Mouse (Mus musculus): ENCODE measurements around the gene Abhd14b. TPM values are rescaled to one million over a fixed set of nuclear protein-coding genes. Genes with fewer than 3 reads are reported as not detected.

Gene Abhd14b
- total RNA-seq (2015) (7.7 and 8.2 TPM in 2 replicates), total RNA-seq (2017) (2.9 and 3.2 TPM in 2 replicates)

DNA sequence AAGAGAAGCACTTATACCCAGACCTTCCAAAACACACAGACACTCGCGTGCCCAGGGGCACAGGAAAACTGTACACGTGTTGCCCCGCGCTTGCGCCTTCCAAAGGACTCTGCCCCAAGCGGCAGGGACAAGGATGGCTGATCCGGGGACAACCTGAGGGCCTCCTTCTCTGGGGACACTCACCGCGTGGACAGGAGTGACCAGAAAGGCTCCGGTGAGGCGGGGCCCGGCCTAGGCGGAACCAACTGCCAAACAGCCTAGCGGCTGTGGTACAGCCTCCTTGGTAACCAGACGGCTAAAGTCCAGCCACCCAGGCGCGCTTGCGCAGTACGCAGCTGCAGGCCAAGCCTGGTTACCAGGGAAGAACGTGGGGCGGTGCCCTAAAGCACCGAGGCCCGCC lies at the start of gene Abhd14b, which contains the start of gene Abhd14a:
Gene Abhd14b (plus strand): TSS at position 112 of the 400 bp plus-strand sequence.
Gene Abhd14a (minus strand): TSS at position 331 of the 400 bp plus-strand sequence.
- ATAC-seq (ENCODE audit: poor library complexity, severe bottlenecking), result peak; percentile 84

DNA sequence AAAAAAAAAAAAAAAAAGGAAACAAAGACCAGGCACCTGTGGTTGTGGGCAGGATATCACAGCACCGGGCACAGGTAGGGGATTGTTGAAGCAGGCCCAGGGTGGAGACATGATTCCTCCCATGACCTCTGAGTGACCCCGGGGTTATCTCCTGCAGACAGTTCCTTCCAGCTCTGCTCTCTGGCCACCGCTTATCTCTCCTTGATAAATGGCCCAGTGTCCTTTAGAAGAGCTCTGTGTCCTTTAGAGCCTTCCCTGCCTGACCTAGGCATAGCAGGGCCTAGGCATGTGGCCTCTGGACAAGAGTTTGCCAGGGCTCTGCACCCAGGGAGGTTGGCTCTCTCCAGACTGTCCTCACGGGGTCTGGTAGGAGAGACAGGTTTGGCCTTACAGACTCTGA lies 49.5 kb upstream of the Abhd14b start:
- ATAC-seq (ENCODE audit: poor library complexity, severe bottlenecking), result no peak

DNA sequence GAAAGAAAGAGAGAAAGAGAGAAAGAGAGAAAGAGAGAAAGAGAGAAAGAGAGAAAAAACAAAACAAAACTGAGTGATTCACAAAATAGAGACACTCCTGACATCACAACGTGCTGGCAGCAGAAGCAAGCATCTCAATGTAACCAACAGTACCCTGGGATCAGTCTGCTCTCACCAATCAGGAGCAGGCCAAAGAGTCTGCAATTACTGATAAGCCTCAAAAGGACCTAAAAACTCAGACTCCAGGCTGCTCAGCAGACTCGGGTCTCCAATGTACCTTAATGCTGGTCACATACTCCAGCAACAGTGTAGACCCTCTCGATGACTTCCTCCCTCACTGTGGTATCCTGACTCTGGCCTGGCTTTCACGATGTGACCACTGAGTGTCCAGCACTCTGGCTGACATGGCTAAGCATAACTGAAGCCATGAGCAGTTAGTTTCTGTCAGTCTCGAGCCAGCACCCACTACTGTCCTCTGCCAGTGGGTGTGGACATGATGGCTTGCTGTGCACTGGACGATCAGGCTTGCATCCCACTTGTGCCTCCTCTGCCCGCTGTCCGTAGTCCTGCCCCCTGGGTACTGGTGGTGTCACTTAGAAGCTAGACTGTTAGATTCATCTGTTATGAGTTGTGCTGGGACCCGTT lies 48.5 kb upstream of the Abhd14b start:
- ATAC-seq (ENCODE audit: poor library complexity, severe bottlenecking), result no peak

DNA sequence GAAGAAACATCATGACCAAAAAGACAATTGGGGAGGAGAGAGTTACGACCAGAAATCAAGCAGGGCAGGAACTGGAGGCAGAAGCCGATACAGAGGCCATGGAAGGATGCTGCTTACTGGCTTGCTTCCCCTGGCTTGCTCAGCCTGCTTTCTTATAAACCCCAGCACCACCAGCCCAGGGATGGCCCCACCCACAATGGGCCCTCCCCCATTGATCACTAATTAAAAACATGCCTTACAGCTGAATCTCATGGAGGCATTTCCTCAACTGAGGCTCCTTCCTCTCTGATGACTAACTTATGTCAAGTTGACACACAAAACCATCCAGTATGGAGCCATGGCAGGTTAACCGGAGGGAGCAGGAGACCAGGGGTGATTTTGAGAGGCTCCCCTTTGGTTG lies 47.5 kb upstream of the Abhd14b start:
- no peak for ATAC-seq (ENCODE audit: poor library complexity, severe bottlenecking)

DNA sequence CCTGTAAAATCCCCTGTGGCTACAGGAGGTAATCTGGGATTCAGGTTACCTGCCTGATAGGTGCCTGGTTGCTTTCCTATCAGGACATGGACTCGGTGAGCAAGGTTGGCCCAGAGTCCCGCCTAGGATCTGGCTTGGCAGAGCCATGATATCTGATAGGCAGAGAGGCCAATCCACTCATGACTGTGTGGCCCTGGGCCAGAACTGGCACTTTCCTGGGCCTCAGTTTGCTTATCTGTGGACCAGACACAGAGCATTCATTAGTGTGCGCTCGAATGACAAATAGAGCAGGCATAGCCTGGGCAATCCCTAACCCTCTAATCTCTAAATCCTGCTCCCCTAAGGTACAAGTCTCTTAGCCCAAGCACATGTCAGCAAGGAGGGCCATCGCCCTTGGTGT lies 45.1 kb upstream of the Abhd14b start:
- ATAC-seq (ENCODE audit: poor library complexity, severe bottlenecking), result no peak

DNA sequence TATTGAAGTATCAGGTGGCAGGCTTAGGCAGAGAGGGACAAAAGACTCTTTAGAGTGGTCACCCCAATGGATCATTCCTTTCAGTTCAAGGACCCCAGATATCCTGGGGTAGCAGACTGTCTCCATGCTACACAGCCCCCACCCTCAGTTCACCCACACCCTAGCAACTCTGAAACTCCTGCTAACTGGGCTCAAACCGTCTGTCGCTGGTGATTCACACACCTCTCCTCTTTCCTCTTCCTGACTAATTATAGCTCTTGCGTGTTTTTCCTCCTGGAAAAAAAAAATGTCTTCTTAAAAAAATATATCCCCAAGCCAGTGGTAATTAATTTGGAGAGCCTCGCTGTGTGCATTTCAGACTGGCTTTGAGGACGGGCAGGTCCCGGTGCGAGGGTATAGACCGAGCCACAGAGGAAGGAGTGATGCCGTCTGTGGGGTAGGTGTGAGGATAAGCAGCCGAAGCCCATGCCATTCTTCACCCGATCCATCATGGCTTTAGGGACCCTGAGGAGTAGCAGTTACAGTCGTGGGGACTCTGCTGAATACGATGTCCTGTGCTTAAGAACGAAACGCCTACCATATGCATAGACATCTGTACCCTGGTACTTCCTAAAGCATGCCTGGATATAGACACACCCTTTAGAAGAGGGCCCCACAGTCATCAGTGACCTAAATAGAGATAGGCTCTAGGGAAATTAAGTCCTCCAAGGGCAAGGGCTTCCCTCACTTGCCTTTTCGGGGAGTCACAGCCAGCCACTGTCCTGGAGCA lies 44.5 kb upstream of the Abhd14b start:
- ATAC-seq (ENCODE audit: poor library complexity, severe bottlenecking), result no peak

DNA sequence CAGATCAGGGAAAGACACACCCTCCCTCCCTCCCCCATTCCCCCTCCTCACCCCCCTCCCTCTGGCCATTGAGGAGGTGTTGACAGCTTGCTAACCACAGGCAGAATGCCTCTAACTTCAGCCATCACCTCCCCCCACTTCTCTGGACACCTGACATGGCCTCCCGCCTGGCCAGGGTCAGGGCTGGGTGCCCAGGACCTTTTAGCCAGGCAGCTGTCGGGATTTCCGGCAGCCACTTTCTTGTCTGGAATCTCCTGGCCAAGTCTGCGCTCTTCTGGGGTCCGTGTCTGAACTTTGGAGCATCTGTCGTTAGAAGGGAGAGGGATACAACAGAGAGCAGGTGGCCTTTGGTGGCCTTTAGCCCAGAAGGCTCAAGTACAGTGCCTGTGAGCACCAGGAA lies 42.0 kb upstream of the Abhd14b start:
- ATAC-seq (ENCODE audit: poor library complexity, severe bottlenecking), result no peak

DNA sequence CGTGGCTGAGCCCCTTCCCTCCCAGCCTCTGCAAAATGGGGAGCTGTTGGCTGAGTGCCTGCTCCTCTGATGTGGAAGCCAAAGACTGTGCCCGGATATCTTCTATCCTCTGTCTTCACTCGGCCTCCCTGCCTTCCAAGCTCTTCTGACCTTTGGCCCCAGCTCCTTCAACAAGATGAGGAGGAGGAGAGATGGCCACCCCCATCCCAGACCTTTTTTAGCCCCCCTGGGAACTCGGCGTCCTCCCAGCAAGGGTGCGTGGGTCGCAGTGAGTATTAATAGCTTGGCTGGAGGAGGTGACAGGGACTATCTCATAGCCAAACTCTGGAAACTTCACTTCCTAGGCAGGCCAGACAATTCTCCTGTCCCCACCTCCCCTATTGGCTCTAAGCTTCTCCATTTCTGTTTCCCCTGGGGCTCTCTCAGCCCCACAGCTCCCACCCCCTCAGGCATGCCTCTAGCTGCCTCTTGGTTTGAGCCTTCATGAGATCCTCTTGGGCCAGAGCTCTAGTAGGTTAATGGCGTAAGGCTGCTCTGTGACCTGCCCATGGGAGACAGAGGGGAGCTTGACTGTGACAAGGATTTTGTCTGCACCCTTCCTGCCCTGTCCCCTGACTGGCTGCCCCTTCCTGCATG lies 40.7 kb upstream of the Abhd14b start:
- no peak for ATAC-seq (ENCODE audit: poor library complexity, severe bottlenecking)

DNA sequence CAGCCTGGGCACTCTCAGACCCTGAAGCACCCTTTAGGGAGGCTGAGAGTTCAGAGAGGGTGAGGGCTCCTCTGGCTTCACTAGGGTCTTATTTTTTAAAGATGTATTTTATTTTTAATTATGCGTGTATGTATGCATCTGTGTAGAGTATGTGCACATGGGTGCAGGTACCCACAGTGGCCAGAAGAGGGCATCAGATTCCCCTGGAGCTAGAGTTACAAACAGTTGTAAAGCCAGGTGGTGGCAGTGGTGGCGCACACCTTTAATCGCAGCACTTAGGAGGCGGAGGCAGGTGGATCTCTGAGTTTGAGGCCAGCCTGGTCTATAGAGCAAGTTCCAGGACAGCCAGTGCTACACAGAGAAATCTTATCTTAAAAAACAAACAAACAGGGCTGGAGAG lies 38.2 kb upstream of the Abhd14b start:
- no peak for ATAC-seq (ENCODE audit: poor library complexity, severe bottlenecking)

DNA sequence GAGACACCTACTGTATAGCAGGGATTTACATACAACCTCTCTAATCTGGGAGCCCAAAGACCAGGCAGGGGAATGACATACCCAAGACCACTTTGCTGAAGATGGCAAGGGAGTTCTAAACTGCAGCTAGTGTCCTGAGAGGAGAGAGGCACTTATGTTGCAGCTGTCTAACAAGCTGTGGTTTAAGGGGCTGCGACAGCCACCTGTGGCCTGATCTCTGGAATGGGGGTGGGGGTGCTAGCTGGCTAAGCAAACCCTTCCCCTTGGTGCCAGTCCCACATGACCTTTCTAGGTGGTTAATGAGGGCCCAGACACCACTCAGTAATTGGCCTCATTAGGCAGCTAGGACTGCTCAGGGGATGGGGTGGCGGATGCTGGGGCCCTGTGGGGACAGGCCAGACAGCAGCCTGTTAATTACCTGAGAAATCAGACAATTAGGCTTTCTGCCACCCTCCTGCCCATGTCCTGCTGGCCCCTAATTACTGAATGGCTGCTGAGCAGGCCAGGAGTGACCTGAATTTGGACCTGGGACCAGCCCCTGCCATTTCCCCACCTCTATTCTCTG lies 37.1 kb upstream of the Abhd14b start:
- no peak for ATAC-seq (ENCODE audit: poor library complexity, severe bottlenecking)

DNA sequence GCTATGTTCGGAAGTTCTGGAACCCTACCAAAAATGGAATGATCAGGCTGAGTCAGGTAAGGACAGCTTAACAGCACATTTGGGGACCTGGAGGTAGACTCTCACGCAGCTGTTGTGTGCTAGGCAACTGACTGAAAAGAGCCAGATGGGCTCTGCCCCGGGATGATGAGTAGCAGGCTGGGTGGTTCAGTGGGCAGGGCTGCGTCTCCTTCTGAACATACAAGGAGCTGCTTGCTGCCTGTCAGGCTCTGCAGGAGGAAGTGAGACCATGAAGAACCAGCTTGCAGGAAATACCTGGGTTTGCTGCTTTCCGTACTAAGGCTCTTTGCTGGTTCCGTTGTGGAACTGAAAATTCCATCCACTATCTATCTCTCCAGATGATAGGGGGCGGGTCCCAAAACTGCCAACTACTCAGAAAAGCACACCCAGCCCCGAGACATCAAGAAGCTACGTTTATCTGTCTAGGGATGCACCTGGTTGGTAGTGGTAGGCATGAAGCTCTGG lies 36.1 kb upstream of the Abhd14b start:
- peak; percentile 78 for ATAC-seq (ENCODE audit: poor library complexity, severe bottlenecking)

DNA sequence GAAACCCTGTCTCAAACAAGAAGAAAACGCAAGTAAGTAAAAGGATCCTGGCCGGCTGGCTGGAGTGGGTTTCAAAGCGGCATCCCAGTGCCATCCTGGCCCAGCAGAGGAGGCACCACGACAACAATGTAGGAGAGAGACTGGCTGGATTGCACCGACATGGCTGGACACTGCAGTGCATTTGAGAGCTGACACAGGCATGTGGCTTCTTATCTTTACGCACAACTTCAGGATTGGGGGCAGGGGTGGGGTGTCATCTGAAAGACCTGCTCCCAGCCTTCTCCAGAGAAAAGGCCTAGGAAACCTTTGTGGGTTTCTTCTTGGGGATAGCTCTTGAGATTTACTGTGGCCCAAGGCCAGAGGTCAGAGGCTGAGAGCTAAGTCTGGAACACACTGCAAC lies 35.5 kb upstream of the Abhd14b start:
- ATAC-seq (ENCODE audit: poor library complexity, severe bottlenecking), result 0 out of 2 replicates have a peak, but pooled peaks have one; percentile 9

DNA sequence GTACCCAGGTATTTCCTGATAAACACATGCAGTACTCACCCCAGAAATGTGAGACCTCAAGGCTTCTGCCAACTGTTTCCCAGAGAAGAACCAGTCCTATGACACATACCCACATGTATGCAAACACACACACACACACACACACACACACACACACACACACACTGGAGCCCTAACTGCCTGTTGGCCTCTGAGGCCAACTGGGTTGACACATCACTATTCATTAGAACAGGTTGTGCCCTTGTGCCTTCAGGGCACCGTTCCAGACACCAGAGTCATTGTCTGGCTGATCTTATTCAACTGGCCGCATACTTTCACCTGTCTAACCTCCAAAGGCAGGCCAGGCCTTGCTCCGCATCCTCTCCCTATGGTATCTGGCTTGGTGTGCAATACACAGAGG lies 35.0 kb upstream of the Abhd14b start:
- ATAC-seq (ENCODE audit: poor library complexity, severe bottlenecking), result no peak

DNA sequence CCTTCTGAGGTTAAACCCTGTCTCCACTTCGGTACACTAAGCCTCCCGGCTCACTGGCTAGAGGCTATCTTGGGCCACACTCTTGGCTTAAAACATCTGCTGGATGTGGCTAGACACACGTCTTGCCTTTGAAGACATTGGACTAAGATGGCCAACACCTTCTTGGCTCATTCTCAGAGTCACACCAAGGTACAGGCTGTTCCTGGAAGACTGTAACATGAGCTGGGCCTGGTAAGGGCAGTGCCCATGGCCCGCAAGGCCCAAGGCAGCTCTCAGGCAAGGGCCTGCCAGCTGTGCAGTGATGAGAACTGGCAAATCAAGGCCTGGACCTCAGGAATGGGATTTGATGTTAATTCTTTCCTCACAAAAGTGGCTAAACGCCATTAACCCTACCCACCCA lies 33.7 kb upstream of the Abhd14b start:
- no peak for ATAC-seq (ENCODE audit: poor library complexity, severe bottlenecking)

DNA sequence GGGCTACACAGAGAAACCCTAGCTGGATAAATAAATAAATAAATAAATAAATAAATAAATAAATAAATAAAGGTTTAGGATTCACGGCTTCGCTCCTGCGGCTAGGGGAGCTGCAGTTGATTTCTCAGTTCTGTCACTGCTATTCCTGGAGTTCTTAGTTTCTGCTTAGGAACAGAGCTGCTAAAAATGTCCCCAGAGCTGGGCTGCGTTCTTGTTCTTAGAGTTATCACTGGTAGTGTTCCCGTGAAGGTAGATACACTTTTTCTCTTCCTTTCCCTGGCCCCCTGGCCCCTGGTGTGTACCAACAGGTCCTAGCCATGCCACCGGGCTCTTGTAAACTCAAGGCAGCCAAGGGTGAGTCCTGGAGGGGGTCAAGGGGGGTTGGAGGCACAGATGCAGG lies 30.4 kb upstream of the Abhd14b start:
- ATAC-seq (ENCODE audit: poor library complexity, severe bottlenecking), result no peak

DNA sequence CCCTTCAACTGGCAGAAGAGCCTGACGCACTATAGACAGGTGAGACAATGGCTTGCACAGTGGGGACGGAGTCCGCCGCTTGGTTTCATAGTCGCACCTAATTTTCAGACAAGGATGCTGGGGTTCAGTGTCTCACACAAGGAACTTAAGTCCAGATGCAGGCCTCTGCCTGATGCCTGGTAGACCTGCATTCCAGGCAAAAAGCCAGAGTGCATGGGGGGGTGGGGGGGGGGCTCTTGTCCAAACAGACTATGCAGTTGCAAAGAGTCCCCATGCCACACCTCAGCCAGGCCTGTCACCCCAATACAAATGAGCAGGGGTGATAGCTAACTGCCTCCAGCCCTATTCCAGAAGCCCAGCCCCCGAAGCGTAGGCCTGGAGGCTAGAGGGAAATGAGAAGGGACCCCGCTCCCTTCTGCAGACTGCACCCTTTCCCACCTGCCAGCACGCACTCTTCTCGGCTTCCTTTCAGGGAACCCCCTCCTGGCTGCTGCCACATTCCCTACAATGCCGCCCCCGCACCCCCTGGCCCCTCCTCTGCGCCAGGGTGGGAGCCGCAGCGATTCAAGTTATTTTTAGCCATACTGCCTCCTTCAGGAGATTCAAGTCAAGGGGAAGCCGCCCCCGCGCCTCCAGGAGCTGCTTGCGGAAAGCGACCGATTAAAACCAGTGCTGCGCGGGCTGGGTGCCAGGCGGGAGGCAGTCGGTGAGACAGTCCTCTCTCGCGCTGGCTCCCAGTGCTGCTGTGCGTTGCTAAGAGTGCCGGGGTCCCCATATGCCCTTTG lies 29.2 kb upstream of the Abhd14b start:
- peak; percentile 31; the same call in 1 of the 2 replicates for ATAC-seq (ENCODE audit: poor library complexity, severe bottlenecking)

DNA sequence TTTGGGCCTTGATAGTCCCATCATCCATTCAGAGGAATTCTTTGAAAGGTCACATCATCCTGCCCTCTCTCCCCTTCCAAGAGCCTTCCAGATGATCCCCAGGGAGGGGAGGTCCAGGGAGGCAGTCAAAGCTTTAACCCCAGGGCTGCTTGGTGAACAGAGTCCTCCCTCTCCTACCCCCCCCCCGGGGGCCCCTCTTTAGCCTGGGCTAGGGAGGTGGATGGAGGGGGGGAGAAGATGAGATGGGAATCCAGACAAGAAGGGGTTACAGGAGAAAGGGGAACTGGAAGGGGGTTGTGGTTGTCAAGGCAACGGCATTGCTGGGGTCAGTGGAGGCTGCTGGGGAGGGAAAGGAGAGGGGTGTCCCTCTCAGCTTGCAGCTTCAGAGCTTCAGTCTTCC lies 26.7 kb upstream of the Abhd14b start:
- no peak for ATAC-seq (ENCODE audit: poor library complexity, severe bottlenecking)

DNA sequence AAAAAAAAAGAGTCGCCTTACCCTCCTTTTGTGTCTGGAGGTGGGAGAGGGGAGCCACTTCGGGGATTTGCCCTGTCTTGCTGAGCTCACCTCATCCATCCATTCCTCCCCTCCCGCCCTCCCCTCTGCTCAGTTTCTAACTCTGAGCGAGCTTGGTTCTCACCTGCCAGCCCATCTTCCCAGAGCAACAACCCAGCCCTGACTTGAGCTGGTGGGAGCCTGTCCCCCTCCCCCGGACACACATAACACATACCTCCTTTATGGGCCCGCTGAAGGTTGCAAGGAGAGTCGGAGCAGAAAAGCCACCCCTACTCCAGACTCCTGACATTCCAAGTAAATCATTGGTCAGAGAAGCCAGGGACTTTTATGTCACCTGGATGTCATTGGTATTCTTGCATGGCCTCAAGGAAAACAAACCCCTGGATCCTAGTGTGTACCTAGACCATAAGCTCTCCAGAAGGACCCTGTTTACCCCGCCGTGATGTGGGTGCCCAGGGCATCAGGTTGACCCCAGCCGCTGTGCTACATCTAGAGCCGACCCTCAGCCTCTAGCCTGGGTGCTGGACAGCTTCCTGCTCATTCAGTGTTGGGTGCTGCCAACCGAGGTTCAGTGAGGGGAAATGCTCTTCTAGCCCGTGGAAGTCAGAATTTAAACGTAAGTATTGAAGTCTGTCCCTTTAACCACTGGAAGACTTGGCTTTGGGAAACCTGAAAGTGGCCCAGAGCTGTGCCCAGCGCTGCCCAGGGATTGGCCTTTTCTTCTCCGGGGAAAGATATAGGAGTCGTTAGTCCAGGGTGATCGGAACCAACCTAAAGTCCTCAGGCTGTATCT lies 26.0 kb upstream of the Abhd14b start:
- 0 out of 2 replicates have a peak, but pooled peaks have one; percentile 10 for ATAC-seq (ENCODE audit: poor library complexity, severe bottlenecking)

DNA sequence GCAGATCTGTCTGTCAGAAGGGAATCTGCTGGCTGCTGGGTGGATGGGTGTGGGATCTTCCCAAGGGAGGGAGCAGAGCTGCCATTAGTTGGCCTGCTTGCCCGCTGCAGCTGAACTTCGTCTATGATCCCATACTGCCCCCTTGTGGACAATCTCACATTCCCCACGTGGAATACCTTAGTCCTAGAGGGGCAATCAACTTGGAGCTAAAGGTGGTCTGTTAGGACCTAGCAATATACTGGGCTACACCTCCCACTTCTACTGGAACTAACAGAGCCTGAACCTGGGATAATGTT lies 25.4 kb upstream of the Abhd14b start:
- ATAC-seq (ENCODE audit: poor library complexity, severe bottlenecking), result peak; percentile 90

DNA sequence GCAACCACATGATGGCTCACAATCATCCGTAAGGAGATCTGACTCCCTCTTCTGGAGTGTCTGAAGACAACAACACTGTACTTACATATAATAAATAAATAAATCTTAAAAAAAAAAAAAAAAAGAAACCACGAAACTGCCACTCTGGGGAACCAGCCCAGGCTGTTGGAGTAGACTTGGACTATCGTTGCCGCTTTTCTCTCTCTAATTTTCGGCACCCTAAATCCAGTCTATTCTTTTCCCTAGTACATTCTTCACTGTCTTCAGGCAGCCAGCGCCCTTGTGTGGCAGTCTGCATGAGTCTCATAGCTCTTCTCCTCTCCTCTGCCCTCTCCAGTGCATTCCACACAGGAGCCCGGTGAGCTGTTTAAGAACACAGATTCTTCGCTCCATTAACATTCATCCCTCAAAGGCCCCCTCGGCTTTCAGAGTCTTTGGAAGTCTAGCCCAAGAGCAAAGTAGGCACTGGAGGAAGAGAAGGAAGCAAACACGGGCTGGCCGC lies 18.5 kb upstream of the Abhd14b start:
- ATAC-seq (ENCODE audit: poor library complexity, severe bottlenecking), result peak; percentile 16

All from megakaryocyte, adult 5-6 weeks (primary cell).